Mouse (Mus musculus) MEL (cell line): ENCODE measurements around the gene Kl.

ENCODE experiments used
- CHD1 ChIP-seq: IDR thresholded peaks from 2 replicates; pipeline ENCODE4 v1.6.1; 2012; ENCODE audit warnings: low read depth, mild to moderate bottlenecking, inconsistent platforms, low read length, improper control_type of control experiment
- CHD2 ChIP-seq: IDR thresholded peaks from 2 replicates; pipeline ENCODE4 v1.6.1; 2011; ENCODE audit warnings: low read length, improper control_type of control experiment
- CTCF ChIP-seq, 3 experiments: IDR thresholded peaks in 2 of 3; conservative IDR thresholded peaks in 1 of 3; 2 replicates each; pipeline ENCODE4 v1.5.1; 2011 to 2012; ENCODE audit warnings: low read length in 3 of 3, low read depth in 2 of 3, mild to moderate bottlenecking in 2 of 3, improper control_type of control experiment in 1 of 3, inconsistent platforms in 1 of 3, mixed read lengths in 1 of 3, moderate library complexity in 1 of 3; ENCODE audit not compliant: control insufficient read depth in 1 of 3, insufficient read depth in 1 of 3, poor library complexity in 1 of 3, severe bottlenecking in 1 of 3
- ELF1 ChIP-seq: IDR thresholded peaks from 2 replicates; pipeline ENCODE4 v1.6.1; 2014; ENCODE audit warnings: low read depth, mild to moderate bottlenecking, inconsistent platforms, low read length, improper control_type of control experiment, moderate library complexity

DNA sequence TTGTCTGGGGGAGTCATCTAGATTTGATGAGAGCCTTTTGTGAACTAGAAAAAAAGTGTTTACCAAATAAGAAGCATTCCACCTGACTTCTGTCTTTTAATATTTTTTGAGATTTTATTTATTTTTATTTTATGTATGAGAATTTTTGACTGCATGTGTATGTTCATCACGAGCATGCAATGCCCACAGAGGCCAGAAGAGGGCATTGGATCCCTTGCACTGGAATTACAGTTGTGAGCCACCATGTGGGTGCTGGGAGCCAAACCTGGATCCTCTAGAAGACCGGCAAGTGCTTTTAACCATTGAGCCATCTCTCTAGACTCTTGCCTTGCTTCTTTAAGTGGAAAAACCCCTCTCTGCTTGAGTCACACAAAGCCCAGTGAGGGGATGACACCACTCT lies 29.7 kb downstream of the Kl start:
- no peak for TF ChIP-seq CHD1
- TF ChIP-seq ELF1: no peak
- no peak for TF ChIP-seq CHD2
- peak in 2 of 3 experiments; percentile 19 to 29; a peak in 3 of 6 replicates for TF ChIP-seq CTCF (IDR thresholded peaks at IDR 0.05 in 2 of 3, conservative IDR thresholded peaks at IDR 0.05 in 1 of 3; ENCODE audit: control insufficient read depth in 1 of 3, insufficient read depth in 1 of 3, low read depth in 2 of 3, low read length in 3 of 3, poor library complexity in 1 of 3, severe bottlenecking in 1 of 3)
